Mouse (Mus musculus): ENCODE data around the gene Zfp346. TPM values are rescaled to one million over a fixed set of nuclear protein-coding genes. Genes with fewer than 3 reads are reported as not detected.
A peak's percentile ranks its signal among the peaks of the same experiment; 100 is the strongest.
"Not testable (repeated sequence)": the region's sequence is repeated elsewhere in the genome, so short reads cannot be mapped to it uniquely, and the experiment has no call there.

Zfp346 gene
- 13.8 and 25.4 TPM in 2 replicates for polyA plus RNA-seq (2014; fragmentation: Nextera tagmentation; extraction: Ambion mirVana)

DNA sequence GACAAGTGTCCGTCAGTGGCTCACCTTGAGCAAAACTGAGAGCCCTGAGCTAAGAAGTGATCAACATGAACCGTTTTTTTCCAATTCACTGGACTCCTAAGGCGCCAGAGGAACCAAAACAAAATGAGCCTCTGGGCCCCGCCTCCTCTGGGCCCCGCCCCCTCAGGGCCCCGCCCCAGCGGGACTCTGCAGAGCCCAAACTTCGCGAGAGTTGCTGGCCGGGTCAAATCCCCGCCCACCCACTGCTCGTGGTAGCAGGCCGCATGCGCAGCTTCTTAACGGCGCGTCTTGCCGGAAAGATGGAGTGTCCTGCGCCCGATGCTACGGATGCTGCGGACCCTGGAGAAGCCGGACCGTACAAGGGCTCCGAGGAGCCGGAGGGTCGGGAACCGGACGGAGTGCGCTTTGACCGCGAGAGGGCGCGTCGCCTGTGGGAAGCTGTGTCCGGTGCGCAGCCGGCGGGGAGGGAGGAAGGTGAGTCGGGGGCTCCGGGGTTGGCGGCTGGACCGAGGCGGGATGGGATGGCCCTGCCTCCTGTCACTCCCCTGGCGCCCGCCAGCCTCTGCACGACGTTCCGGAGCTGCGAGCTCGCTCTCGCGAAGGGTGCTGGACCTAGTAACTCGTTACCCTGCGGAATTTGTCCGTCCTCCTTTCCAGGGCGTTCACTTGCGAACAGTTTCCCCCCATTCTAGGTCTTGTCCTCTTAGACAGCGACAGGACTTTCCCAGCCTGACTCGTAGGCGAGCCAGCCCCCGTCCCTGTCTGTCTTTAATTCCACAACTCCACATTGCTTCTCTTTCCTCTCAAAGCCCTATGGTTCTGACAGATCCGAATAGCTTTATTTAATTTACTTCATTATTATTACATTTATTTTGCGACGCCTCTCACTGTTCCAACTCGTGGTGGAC lies at the start of gene Zfp346:
Gene Zfp346 (plus strand): TSS at position 267 of the 908 bp plus-strand sequence.
- peak within 1 kb of the TSS; percentile 85 for H3K27ac ChIP-seq (ENCODE audit: low read depth, low read length)
- peak within 1 kb of the TSS; percentile 88 for H3K4me3 ChIP-seq (ENCODE audit: low read length)
- H3K36me3 ChIP-seq (ENCODE audit: control insufficient read depth, insufficient read depth, low read length) = peaks cover 13% of the 10 kb centered on the region; the same call in 1 of the 2 replicates
- H3K4me2 ChIP-seq (replicated peaks; ENCODE audit: low read depth, low read length) = peak within 1 kb of the TSS; percentile 84
- no peaks in the 10 kb centered on the region for H3K9me3 ChIP-seq (ENCODE audit: control insufficient read depth, low read length)
- peak; percentile 94 for ATAC-seq (ENCODE audit: low FRiP score, low TSS enrichment)
- peak within 1 kb of the TSS; percentile 79 for H3K9ac ChIP-seq (ENCODE audit: low read depth, low read length)
- WGBS = under 1% methylated on average over 66 of the region's 66 CpGs
- no peaks in the 10 kb centered on the region for H3K27me3 ChIP-seq (ENCODE audit: control insufficient read depth, insufficient read depth, low read length)
- H3K4me1 ChIP-seq (ENCODE audit: control insufficient read depth, insufficient read depth, low read length) = peaks cover 7% of the 10 kb centered on the region; the same call in 1 of the 2 replicates

DNA sequence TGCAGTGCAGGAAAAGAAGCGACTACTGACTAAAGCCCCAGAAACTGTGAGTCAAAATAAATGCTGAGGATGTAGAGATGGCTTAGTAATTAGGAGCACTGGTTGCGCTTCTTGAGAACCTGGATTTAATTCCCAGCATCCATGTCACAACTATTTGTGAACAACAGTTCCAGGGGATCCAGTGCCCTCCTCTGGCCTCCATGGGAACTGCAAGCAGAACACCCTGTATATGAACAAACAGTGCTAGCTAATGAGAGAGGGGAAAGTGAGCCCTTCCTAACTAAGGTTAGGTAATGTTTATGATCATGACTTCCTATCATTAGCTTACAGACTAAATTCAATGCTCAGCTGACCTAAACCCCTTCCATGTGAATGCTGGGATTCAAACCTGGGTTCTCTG lies 47.1 kb upstream of the Zfp346 start:
- H3K9ac ChIP-seq (ENCODE audit: low read depth, low read length) = no peak overlapping the region
- no peak overlapping the region for H3K4me2 ChIP-seq (replicated peaks; ENCODE audit: low read depth, low read length)
- peaks cover 10% of the 10 kb centered on the region; the same call in 1 of the 2 replicates for H3K36me3 ChIP-seq (ENCODE audit: control insufficient read depth, insufficient read depth, low read length)
- no peaks in the 10 kb centered on the region for H3K27me3 ChIP-seq (ENCODE audit: control insufficient read depth, insufficient read depth, low read length)
- H3K4me3 ChIP-seq (ENCODE audit: low read length) = no peak overlapping the region
- WGBS = 97% methylated on average over 2 of the region's 2 CpGs
- no peak for ATAC-seq (ENCODE audit: low FRiP score, low TSS enrichment)
- H3K9me3 ChIP-seq (ENCODE audit: control insufficient read depth, low read length) = no peaks in the 10 kb centered on the region
- no peak overlapping the region for H3K27ac ChIP-seq (ENCODE audit: low read depth, low read length)
- no peaks in the 10 kb centered on the region; the same call in 1 of the 2 replicates for H3K4me1 ChIP-seq (ENCODE audit: control insufficient read depth, insufficient read depth, low read length)

DNA sequence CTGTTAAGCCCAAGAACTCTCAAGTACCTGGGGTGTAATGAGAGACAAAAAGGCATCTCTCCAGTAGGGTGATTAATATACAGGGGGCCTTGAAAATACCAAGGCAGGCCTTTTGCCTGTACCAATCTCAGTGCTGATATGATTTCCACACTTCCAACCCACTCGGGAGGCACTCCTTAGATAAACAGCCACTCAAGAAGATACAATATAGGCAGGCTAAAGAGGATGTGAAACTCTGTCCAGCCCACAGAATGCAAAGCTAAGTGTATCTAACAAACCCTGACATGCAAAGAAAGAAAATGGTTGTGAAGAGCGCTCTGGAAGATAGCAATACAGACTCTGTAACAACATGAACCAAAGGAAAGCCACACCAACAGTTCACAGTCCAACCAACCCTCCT lies 41.8 kb upstream of the Zfp346 start:
- 68% methylated on average over 2 of the region's 2 CpGs for WGBS
- H3K4me3 ChIP-seq (ENCODE audit: low read length) = no peak overlapping the region
- no peak overlapping the region for H3K9ac ChIP-seq (ENCODE audit: low read depth, low read length)
- no peaks in the 10 kb centered on the region for H3K27me3 ChIP-seq (ENCODE audit: control insufficient read depth, insufficient read depth, low read length)
- no peak overlapping the region for H3K4me2 ChIP-seq (replicated peaks; ENCODE audit: low read depth, low read length)
- H3K9me3 ChIP-seq (ENCODE audit: control insufficient read depth, low read length) = no peaks in the 10 kb centered on the region
- H3K4me1 ChIP-seq (ENCODE audit: control insufficient read depth, insufficient read depth, low read length) = no peaks in the 10 kb centered on the region; the same call in 1 of the 2 replicates
- H3K36me3 ChIP-seq (ENCODE audit: control insufficient read depth, insufficient read depth, low read length) = no peaks in the 10 kb centered on the region; the same call in 1 of the 2 replicates
- ATAC-seq (ENCODE audit: low FRiP score, low TSS enrichment) = no peak
- H3K27ac ChIP-seq (ENCODE audit: low read depth, low read length) = no peak overlapping the region

DNA sequence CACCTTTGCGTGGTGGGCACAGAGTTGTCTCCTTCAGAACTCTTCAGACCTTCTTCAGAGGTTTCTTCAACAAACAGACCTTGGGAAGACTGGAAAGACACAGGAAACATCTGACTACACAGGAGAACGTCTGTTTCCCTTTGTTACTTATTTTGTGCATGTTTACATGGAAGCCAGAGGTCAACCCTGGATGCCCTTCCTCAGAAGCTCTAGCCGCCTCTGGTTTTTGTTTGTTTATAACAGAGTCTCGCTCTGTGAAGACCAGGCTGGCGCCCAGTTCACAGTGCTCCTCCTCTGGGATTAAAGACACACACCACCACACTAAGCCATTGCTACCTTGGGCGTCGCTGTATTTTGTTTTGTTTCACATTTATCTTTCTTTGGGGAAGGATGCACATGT lies 35.4 kb upstream of the Zfp346 start:
- Histone ChIP-seq H3K9me3 (ENCODE audit: control insufficient read depth, low read length) (no peaks in the 10 kb centered on the region), H3K9ac (ENCODE audit: low read depth, low read length) (no peak overlapping the region), H3K4me1 (ENCODE audit: control insufficient read depth, insufficient read depth, low read length) (no peaks in the 10 kb centered on the region), H3K4me3 (ENCODE audit: low read length) (no peak overlapping the region), H3K4me2 (replicated peaks; ENCODE audit: low read depth, low read length) (no peak overlapping the region), H3K36me3 (ENCODE audit: control insufficient read depth, insufficient read depth, low read length) (0 out of 2 replicates have a peak, but pooled peaks cover 4% of the 10 kb centered on the region), H3K27me3 (ENCODE audit: control insufficient read depth, insufficient read depth, low read length) (no peaks in the 10 kb centered on the region), H3K27ac (ENCODE audit: low read depth, low read length) (no peak overlapping the region)
- no peak for ATAC-seq (ENCODE audit: low FRiP score, low TSS enrichment)
- WGBS = 44% methylated on average over 7 of the region's 7 CpGs

DNA sequence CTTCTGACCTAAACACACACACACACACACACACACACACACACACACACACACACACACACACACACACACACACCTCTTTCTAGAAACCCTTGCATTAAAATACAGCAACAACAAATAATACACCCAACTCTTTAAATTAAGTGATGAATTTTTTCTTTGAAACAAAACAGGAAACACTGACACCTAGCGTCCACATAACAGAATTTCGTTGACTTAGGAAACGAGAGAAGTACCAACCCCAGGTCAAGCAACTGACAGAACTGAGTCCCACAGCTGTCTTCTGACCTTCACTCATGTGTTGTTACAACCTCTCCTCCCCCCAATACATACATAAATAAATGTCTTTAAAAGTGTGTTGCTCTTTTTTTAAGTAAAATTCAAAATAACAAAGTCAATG lies 33.8 kb upstream of the Zfp346 start:
- WGBS = 0% methylated on average over 3 of the region's 3 CpGs
- H3K4me2 ChIP-seq (replicated peaks; ENCODE audit: low read depth, low read length) = no peak overlapping the region
- no peaks in the 10 kb centered on the region for H3K9me3 ChIP-seq (ENCODE audit: control insufficient read depth, low read length)
- H3K27me3 ChIP-seq (ENCODE audit: control insufficient read depth, insufficient read depth, low read length) = no peaks in the 10 kb centered on the region
- ATAC-seq (ENCODE audit: low FRiP score, low TSS enrichment) = no peak
- H3K9ac ChIP-seq (ENCODE audit: low read depth, low read length) = no peak overlapping the region
- H3K27ac ChIP-seq (ENCODE audit: low read depth, low read length) = no peak overlapping the region
- H3K4me1 ChIP-seq (ENCODE audit: control insufficient read depth, insufficient read depth, low read length) = no peaks in the 10 kb centered on the region
- no peak overlapping the region for H3K4me3 ChIP-seq (ENCODE audit: low read length)
- H3K36me3 ChIP-seq (ENCODE audit: control insufficient read depth, insufficient read depth, low read length) = peaks cover 14% of the 10 kb centered on the region

DNA sequence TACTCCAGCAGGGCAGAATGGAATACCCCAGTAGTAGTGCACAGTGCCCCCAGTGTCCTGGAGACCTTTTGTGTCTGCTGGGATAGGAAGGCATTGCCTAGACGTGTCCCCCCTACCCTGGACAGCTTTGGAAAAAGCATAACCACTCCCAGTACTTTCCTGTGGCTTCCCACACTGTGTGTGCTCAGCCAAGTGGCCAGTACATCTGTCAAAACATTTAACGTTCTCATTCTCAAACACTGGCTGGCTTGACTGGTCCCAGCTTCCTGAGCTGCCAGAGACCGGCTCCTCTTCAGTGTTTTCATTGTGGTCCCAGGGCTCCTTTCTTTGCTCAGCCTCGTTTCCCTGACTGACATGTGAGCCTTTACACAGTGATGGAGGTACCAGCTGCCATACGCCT lies 29.5 kb upstream of the Zfp346 start:
- Histone ChIP-seq H3K27me3 (ENCODE audit: control insufficient read depth, insufficient read depth, low read length) (no peaks in the 10 kb centered on the region), H3K9me3 (ENCODE audit: control insufficient read depth, low read length) (no peaks in the 10 kb centered on the region), H3K4me2 (replicated peaks; ENCODE audit: low read depth, low read length) (no peak overlapping the region), H3K27ac (ENCODE audit: low read depth, low read length) (no peak overlapping the region), H3K9ac (ENCODE audit: low read depth, low read length) (no peak overlapping the region), H3K36me3 (ENCODE audit: control insufficient read depth, insufficient read depth, low read length) (peaks cover 14% of the 10 kb centered on the region), H3K4me3 (ENCODE audit: low read length) (no peak overlapping the region), H3K4me1 (ENCODE audit: control insufficient read depth, insufficient read depth, low read length) (no peaks in the 10 kb centered on the region)
- WGBS = 59% methylated on average over 5 of the region's 5 CpGs
- no peak for ATAC-seq (ENCODE audit: low FRiP score, low TSS enrichment)

DNA sequence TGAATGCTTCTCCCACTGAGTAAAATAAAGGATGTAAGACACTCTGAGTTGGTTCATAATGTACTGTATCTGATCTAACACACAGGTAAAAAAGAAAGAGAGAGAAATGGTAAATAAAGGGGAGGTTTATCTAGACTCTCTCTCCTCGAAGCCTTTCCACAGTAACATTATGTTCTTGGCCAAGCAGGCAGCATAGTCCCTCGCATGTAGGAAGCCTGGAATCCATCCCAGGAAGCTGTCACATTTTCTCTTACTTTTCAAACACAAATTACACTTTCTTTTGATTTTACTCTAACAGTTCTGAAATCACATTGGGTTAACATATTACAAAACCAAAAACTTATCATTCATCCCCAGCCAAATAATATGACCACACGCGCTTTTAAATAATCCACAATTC lies 12.5 kb upstream of the Zfp346 start:
- Histone ChIP-seq H3K9ac (ENCODE audit: low read depth, low read length) (no peak overlapping the region), H3K27me3 (ENCODE audit: control insufficient read depth, insufficient read depth, low read length) (no peaks in the 10 kb centered on the region), H3K4me1 (ENCODE audit: control insufficient read depth, insufficient read depth, low read length) (no peaks in the 10 kb centered on the region), H3K4me2 (replicated peaks; ENCODE audit: low read depth, low read length) (no peak overlapping the region), H3K4me3 (ENCODE audit: low read length) (no peak overlapping the region), H3K27ac (ENCODE audit: low read depth, low read length) (no peak overlapping the region), H3K36me3 (ENCODE audit: control insufficient read depth, insufficient read depth, low read length) (peaks cover 9% of the 10 kb centered on the region; the same call in 1 of the 2 replicates), H3K9me3 (ENCODE audit: control insufficient read depth, low read length) (no peaks in the 10 kb centered on the region)
- ATAC-seq (ENCODE audit: low FRiP score, low TSS enrichment) = no peak
- 90% methylated on average over 4 of the region's 4 CpGs for WGBS

DNA sequence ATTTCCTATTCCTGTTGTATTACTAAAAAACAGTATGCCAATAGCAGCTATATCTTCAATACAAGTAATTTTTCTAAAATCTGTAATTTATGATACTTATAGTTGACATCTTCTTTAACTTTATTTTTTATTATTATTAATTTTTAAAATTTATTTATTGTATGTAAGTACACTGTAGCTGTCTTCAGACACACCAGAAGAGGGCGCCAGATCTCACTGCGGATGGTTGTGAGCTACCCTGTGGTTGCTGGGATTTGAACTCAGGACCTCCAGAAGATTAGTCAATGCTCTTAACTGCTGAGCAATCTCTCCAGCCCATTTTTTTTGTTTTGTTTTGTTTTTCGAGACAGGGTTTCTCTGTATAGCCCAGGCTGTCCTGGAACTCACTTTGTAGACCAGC lies 7.3 kb upstream of the Zfp346 start:
- not testable (repeated sequence) for H3K27me3 ChIP-seq (ENCODE audit: control insufficient read depth, insufficient read depth, low read length); H3K4me1 ChIP-seq (ENCODE audit: control insufficient read depth, insufficient read depth, low read length); H3K4me2 ChIP-seq (replicated peaks; ENCODE audit: low read depth, low read length); H3K9me3 ChIP-seq (ENCODE audit: control insufficient read depth, low read length); H3K36me3 ChIP-seq (ENCODE audit: control insufficient read depth, insufficient read depth, low read length); ATAC-seq (ENCODE audit: low FRiP score, low TSS enrichment); H3K27ac ChIP-seq (ENCODE audit: low read depth, low read length); H3K9ac ChIP-seq (ENCODE audit: low read depth, low read length); H3K4me3 ChIP-seq (ENCODE audit: low read length)
- WGBS = 90% methylated on average over 3 of the region's 3 CpGs

DNA sequence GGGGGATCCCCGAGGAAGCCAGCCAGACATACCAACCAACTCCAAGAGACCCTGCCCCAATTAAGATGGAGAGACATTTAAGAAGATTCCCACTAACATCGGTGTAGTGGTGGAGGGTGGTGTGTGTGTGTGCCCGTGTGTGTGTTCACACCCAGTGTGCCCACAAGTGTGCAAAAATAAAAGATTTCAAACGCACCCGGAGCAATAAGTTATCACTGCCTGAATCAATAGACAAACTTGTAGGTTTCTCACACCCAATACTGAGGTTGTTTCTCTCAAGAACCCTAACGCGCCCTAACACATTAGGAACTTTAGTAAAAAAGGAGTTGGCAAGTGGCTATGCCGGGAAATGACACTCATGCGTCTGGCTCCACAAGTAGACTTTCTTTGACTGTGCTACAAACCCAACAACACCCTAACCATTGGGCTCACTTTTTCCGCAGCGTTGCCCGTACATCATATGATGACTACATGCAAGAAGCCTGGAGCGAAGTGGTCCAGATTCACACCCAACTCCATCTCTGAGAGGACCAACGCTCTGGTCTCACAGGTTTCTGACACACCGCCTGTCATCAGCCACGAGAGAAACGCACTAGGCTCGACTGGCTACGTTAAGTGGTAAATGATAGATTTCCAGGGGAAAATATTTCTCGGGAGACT lies 5.9 kb upstream of the Zfp346 start:
- Histone ChIP-seq H3K4me1 (ENCODE audit: control insufficient read depth, insufficient read depth, low read length) (0 out of 2 replicates have a peak, but pooled peaks cover 2% of the 10 kb centered on the region), H3K4me2 (replicated peaks; ENCODE audit: low read depth, low read length) (peak overlapping the region; percentile 59), H3K9me3 (ENCODE audit: control insufficient read depth, low read length) (no peaks in the 10 kb centered on the region), H3K36me3 (ENCODE audit: control insufficient read depth, insufficient read depth, low read length) (no peaks in the 10 kb centered on the region), H3K27ac (ENCODE audit: low read depth, low read length) (no peak overlapping the region), H3K9ac (ENCODE audit: low read depth, low read length) (peak overlapping the region; percentile 77), H3K27me3 (ENCODE audit: control insufficient read depth, insufficient read depth, low read length) (no peaks in the 10 kb centered on the region), H3K4me3 (ENCODE audit: low read length) (peak overlapping the region; percentile 56)
- WGBS = 37% methylated on average over 20 of the region's 20 CpGs
- ATAC-seq (ENCODE audit: low FRiP score, low TSS enrichment) = no peak

Data from kidney, embryonic 14.5 days (tissue).